11 mouse cellular contexts compared by ENCODE assay signal in the genomic region with DNA sequence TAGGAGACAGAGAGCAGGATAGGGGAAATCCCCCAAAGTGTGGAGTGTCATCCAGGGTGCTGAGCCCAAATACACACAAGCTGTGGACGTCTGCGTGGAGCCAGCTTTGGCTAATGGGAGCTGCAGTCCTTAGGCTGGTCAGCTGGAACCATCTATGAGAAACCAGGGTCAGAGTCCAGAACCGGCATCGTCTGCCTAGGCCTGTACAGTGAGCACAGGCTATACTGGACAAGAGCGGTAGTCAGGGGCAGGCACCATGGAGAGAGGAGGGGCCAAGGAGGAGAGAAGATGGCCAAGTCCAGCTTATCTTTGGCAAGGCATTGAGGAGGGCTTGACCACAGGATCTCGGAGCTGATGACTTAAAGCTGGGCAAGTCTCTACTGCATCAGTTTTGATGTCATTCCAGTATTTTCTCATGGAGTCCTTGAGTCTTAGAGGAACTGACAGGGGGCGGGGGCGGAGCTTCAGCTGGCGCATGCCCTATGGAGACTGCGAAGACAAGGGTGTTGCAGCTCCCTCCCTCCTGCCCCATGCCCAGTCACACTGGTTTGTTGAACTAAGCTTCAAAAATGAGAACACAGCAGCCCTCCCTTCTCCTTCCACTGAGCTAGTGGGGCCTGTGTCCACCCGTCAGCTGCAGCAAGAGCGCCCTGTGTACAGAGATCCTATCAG.
A peak's percentile ranks its signal among the peaks of the same experiment; 100 is the strongest.
DNase-seq lines count a peak whose midpoint lies in the region; ATAC-seq and TF ChIP-seq lines count a peak whose summit lies in the region.
"Had no signal": no experiment of that assay in that cellular context is flagged by ENCODE, and none has a peak within 500 bp of the region (broad histone marks: within the 10 kb centered on the region; RNA-seq: fewer than 3 reads in every experiment).

No protein-coding gene starts in this region.

- peaks cover 35% of the 10 kb centered on the region for H3K4me1 ChIP-seq in limb, embryonic 14.5 days (ENCODE audit: control insufficient read depth, insufficient read depth, low read length)
- no peaks in the 10 kb centered on the region for H3K4me1 ChIP-seq in heart, adult 2 months (ENCODE audit: control insufficient read depth, insufficient read depth, low read length)

- H3K27ac ChIP-seq in limb, embryonic 14.5 days (replicated peaks; ENCODE audit: low read depth, low read length), result 0 out of 2 replicates have a peak overlapping the region, but pooled peaks have one; percentile 69
- no peak overlapping the region for H3K27ac ChIP-seq in heart, adult 2 months
- H3K27ac ChIP-seq: heart, embryonic 15.5 days had no signal

- peak; percentile 10 for DNase-seq in left cerebral cortex, postnatal 4 days
- no peak for DNase-seq in left cerebral cortex, postnatal 25 days (ENCODE audit: low spot score in 2 of 2)
- DNase-seq in NIH3T3 (ENCODE audit: low read depth), result peak; percentile 11
- DNase-seq in kidney, adult 11 months, result peak; percentile 50
- DNase-seq in limb, embryonic 14.5 days (ENCODE audit: low spot score), result no peak
- DNase-seq in heart, adult 2 months, result no peak
- DNase-seq in thymus, postnatal 36 days, result no peak
- DNase-seq: cerebellum, postnatal 14 days had no signal

- 0 out of 2 replicates have a peak, but pooled peaks cover 4% of the 10 kb centered on the region for H3K27me3 ChIP-seq in limb, embryonic 14.5 days (ENCODE audit: control insufficient read depth, insufficient read depth, low read length)
- H3K27me3 ChIP-seq in heart, adult 2 months (ENCODE audit: control insufficient read depth, insufficient read depth, low read length), result no peaks in the 10 kb centered on the region

- H3K4me3 ChIP-seq in limb, embryonic 14.5 days (replicated peaks; ENCODE audit: low read length), result no peak overlapping the region
- no peak overlapping the region for H3K4me3 ChIP-seq in heart, adult 2 months
- H3K4me3 ChIP-seq: heart, embryonic 15.5 days had no signal

- no peak overlapping the region for H3K9ac ChIP-seq in limb, embryonic 14.5 days (ENCODE audit: low read depth, low read length, severe bottlenecking)
- no peak overlapping the region for H3K9ac ChIP-seq in heart, adult 2 months (ENCODE audit: low read depth, low read length)
- H3K9ac ChIP-seq: heart, embryonic 15.5 days had no signal

- 75% methylated on average over 12 of the region's 12 CpGs for WGBS in limb, embryonic 14.5 days
- WGBS in heart, adult 2 months, result 81% methylated on average over 12 of the region's 12 CpGs

- H3K36me3 ChIP-seq in limb, embryonic 14.5 days (ENCODE audit: control insufficient read depth, insufficient read depth, low read length), result no peaks in the 10 kb centered on the region
- H3K36me3 ChIP-seq in heart, adult 2 months (ENCODE audit: control insufficient read depth, insufficient read depth, low read length), result no peaks in the 10 kb centered on the region
- H3K36me3 ChIP-seq: heart, embryonic 15.5 days had no signal

- no peak for TF ChIP-seq POLR2A in limb, embryonic 14.5 days (IDR thresholded peaks at IDR 0.05; ENCODE audit: borderline replicate concordance, extremely low read depth, insufficient read depth, insufficient read length)
- TF ChIP-seq POLR2A in heart, adult 2 months (IDR thresholded peaks at IDR 0.05; ENCODE audit: insufficient read depth, low read depth, low read length), result no peak

- TF ChIP-seq CTCF in heart, adult 2 months (IDR thresholded peaks at IDR 0.05), result no peak

- no peak for ATAC-seq in limb, embryonic 14.5 days (ENCODE audit: low FRiP score, low read depth)
- no peak for ATAC-seq in inflammation-experienced regulatory T-cells, adult 6 months
- ATAC-seq: CD4-positive, CD25-positive, alpha-beta regulatory T cell, adult 4 months had no signal

- H3K9me3 ChIP-seq in limb, embryonic 14.5 days (ENCODE audit: control insufficient read depth, low read length), result no peaks in the 10 kb centered on the region
- H3K9me3 ChIP-seq: heart, embryonic 15.5 days had no signal

- intact Hi-C loops in left cerebral cortex, postnatal 4 days (cut with DNase I), result no loop called here
- intact Hi-C loops in left cerebral cortex, postnatal 25 days (cut with DNase I), result no loop called here
- intact Hi-C loops in heart, adult 2 months (cut with DNase I), result no loop called here

- no peak for TF ChIP-seq EP300 in heart, adult 2 months (IDR thresholded peaks at IDR 0.05; ENCODE audit: insufficient read depth, low read depth, low read length)

- H3K4me2 ChIP-seq in limb, embryonic 14.5 days (replicated peaks; ENCODE audit: low read depth, low read length, severe bottlenecking), result no peak overlapping the region
- H3K4me2 ChIP-seq: heart, embryonic 15.5 days had no signal

- no peaks in the 10 kb centered on the region for H3K79me2 ChIP-seq in heart, adult 2 months (replicated peaks; ENCODE audit: control insufficient read depth, insufficient read depth, low read length)

Comparison
In these comparisons a context has a peak if more than half of its experiments do, and no peak if none do; other contexts are left out.
1. DNase-seq: peak in left cerebral cortex, postnatal 4 days (single experiment), NIH3T3 (single experiment) and kidney, adult 11 months (single experiment); none in left cerebral cortex, postnatal 25 days (0 of 2), limb, embryonic 14.5 days (single experiment), heart, adult 2 months (0 of 2) and thymus, postnatal 36 days (0 of 2).